Mouse (Mus musculus) testis, postnatal 10 days (tissue): ENCODE results near the gene P2ry12.

Experiments
- DNase-seq: peaks from one replicate; pipeline ENCODE4 v3.0.0; 2021; ENCODE audit warnings: low spot score

Gene P2ry12

GRCm38 (mm10) chr3:59230912-59231311, 31.8 kb downstream of the P2ry12 start:
- DNase-seq, result no peak

GRCm38 (mm10) chr3:59228730-59229551, 33.7 kb downstream of the P2ry12 start:
- no peak for DNase-seq

GRCm38 (mm10) chr3:59227696-59228095, 35.0 kb downstream of the P2ry12 start:
- DNase-seq, result no peak

- no peak for DNase-seq
These were observed 37.3 kb downstream of the P2ry12 start for GRCm38 (mm10) chr3:59225411-59225810.

GRCm38 (mm10) chr3:59222303-59222702, 40.4 kb downstream of the P2ry12 start:
- DNase-seq, result no peak

- no peak for DNase-seq
These were observed 43.3 kb downstream of the P2ry12 start for GRCm38 (mm10) chr3:59219326-59219725.

GRCm38 (mm10) chr3:59217211-59217610, 45.5 kb downstream of the P2ry12 start:
- DNase-seq, result no peak

- no peak for DNase-seq
These were observed 50.3 kb downstream of the P2ry12 start for GRCm38 (mm10) chr3:59212404-59212803.

- DNase-seq, result no peak
These were observed 50.9 kb downstream of the P2ry12 start for GRCm38 (mm10) chr3:59211784-59212183.

GRCm38 (mm10) chr3:59210727-59211126, 51.9 kb downstream of the P2ry12 start, which contains the start of gene P2ry13:
Gene P2ry13, minus strand, starts transcription at chr3:59210882.
- DNase-seq, result no peak

- DNase-seq, result no peak
These were observed 52.6 kb downstream of the P2ry12 start for GRCm38 (mm10) chr3:59210089-59210488.

- no peak for DNase-seq
These were observed 53.8 kb downstream of the P2ry12 start for GRCm38 (mm10) chr3:59208650-59209548.

- no peak for DNase-seq
These were observed 56.7 kb downstream of the P2ry12 start for GRCm38 (mm10) chr3:59205941-59206340.

- DNase-seq, result no peak
These were observed 57.8 kb downstream of the P2ry12 start for GRCm38 (mm10) chr3:59204719-59205503.

- no peak for DNase-seq
These were observed 58.7 kb downstream of the P2ry12 start for GRCm38 (mm10) chr3:59203802-59204520.

GRCm38 (mm10) chr3:59197329-59197948, 65.2 kb downstream of the P2ry12 start:
- DNase-seq, result no peak

- no peak for DNase-seq
These were observed 67.7 kb downstream of the P2ry12 start, which contains the start of gene Gpr87 for GRCm38 (mm10) chr3:59194938-59195337. Gene Gpr87, minus strand, starts transcription at chr3:59195104.

GRCm38 (mm10) chr3:59194099-59194498, 68.6 kb downstream of the P2ry12 start:
- no peak for DNase-seq

- DNase-seq, result no peak
These were observed 71.0 kb downstream of the P2ry12 start for GRCm38 (mm10) chr3:59191674-59192073.

GRCm38 (mm10) chr3:59187336-59187735, 75.3 kb downstream of the P2ry12 start:
- DNase-seq, result no peak

GRCm38 (mm10) chr3:59185662-59186061, 77.0 kb downstream of the P2ry12 start:
- DNase-seq, result no peak
